20 mouse cellular contexts compared by ENCODE assay signal in genomic region chr13:70369647-70370046, GRCm38 (mm10).
DNase-seq lines count a peak whose midpoint lies in the region; ATAC-seq and TF ChIP-seq lines count a peak whose summit lies in the region.
"Had no signal": no experiment of that assay in that cellular context is flagged by ENCODE, and none has a peak within 500 bp of the region (broad histone marks: within the 10 kb centered on the region; RNA-seq: fewer than 3 reads in every experiment).

No protein-coding gene starts in this region.

- H3K36me3 ChIP-seq in kidney, adult 2 months (ENCODE audit: control insufficient read depth, insufficient read depth, low read length): no peaks in the 10 kb centered on the region
- H3K36me3 ChIP-seq in kidney, embryonic 16.5 days (ENCODE audit: insufficient read depth, low read length): no peaks in the 10 kb centered on the region
- no peaks in the 10 kb centered on the region for H3K36me3 ChIP-seq in lung, embryonic 15.5 days
- H3K36me3 ChIP-seq: forebrain, embryonic 12.5 days; hindbrain, embryonic 12.5 days; limb, embryonic 13.5 days; liver, embryonic 15.5 days had no signal

- ATAC-seq in kidney, embryonic 16.5 days (ENCODE audit: low FRiP score, low TSS enrichment): no peak
- peak; percentile 57; the same call in 1 of the 2 replicates for ATAC-seq in lung, embryonic 15.5 days (ENCODE audit: borderline replicate concordance, extremely low read depth, low FRiP score, low TSS enrichment)
- ATAC-seq: intestine, embryonic 16.5 days; midbrain, embryonic 16.5 days had no signal

- WGBS in kidney, adult 2 months: 71% methylated on average over 2 of the region's 2 CpGs
- WGBS in kidney, embryonic 16.5 days: 61% methylated on average over 2 of the region's 2 CpGs
- WGBS in lung, embryonic 15.5 days: 45% methylated on average over 2 of the region's 2 CpGs

- H3K4me1 ChIP-seq in kidney, adult 2 months (ENCODE audit: control insufficient read depth, insufficient read depth, low read length): no peaks in the 10 kb centered on the region
- no peaks in the 10 kb centered on the region for H3K4me1 ChIP-seq in kidney, embryonic 16.5 days (ENCODE audit: insufficient read depth, low read length)
- no peaks in the 10 kb centered on the region for H3K4me1 ChIP-seq in lung, embryonic 15.5 days
- H3K4me1 ChIP-seq: forebrain, embryonic 12.5 days; hindbrain, embryonic 12.5 days; limb, embryonic 13.5 days; liver, embryonic 15.5 days; megakaryocyte, embryonic 14.5 days had no signal

- H3K27ac ChIP-seq in kidney, adult 2 months (ENCODE audit: insufficient read depth, low read depth, low read length): no peak overlapping the region
- H3K27ac ChIP-seq in kidney, embryonic 16.5 days (ENCODE audit: low read length): no peak overlapping the region
- H3K27ac ChIP-seq in lung, embryonic 15.5 days: no peak overlapping the region
- H3K27ac ChIP-seq: forebrain, embryonic 12.5 days; hindbrain, embryonic 12.5 days; left cerebral cortex, adult 2 months; limb, embryonic 13.5 days; liver, embryonic 15.5 days; stomach, postnatal 0 days had no signal

- DNase-seq in kidney, adult 2 months: peak; percentile 9
- DNase-seq in lung, adult 18-20 months: no peak
- peak; percentile 2 for DNase-seq in adipocyte (ENCODE audit: low spot score)
- peak; percentile 58 for DNase-seq in lung, postnatal 10 days
- no peak for DNase-seq in urinary bladder, postnatal 4 days (ENCODE audit: low spot score in 2 of 2)
- DNase-seq: cerebellum, postnatal 14 days; embryo, embryonic 11 days; gastrocnemius, postnatal 14 days; right cerebral cortex, postnatal 25 days had no signal

- no peak overlapping the region for H3K4me3 ChIP-seq in kidney, adult 2 months (ENCODE audit: insufficient read depth, low read depth, low read length)
- H3K4me3 ChIP-seq in kidney, embryonic 16.5 days (ENCODE audit: low read length): no peak overlapping the region
- no peak overlapping the region for H3K4me3 ChIP-seq in lung, embryonic 15.5 days
- H3K4me3 ChIP-seq: forebrain, embryonic 12.5 days; hindbrain, embryonic 12.5 days; left cerebral cortex, adult 2 months; limb, embryonic 13.5 days; liver, embryonic 15.5 days; megakaryocyte, embryonic 14.5 days had no signal

- H3K27me3 ChIP-seq in kidney, adult 2 months (replicated peaks; ENCODE audit: control insufficient read depth, insufficient read depth, low read length): no peaks in the 10 kb centered on the region
- no peaks in the 10 kb centered on the region for H3K27me3 ChIP-seq in kidney, embryonic 16.5 days (ENCODE audit: insufficient read depth, low read length)
- H3K27me3 ChIP-seq in lung, embryonic 15.5 days: no peaks in the 10 kb centered on the region
- H3K27me3 ChIP-seq: forebrain, embryonic 12.5 days; hindbrain, embryonic 12.5 days; limb, embryonic 13.5 days; liver, embryonic 15.5 days; megakaryocyte, embryonic 14.5 days had no signal

- TF ChIP-seq POLR2A in kidney, adult 2 months (IDR thresholded peaks at IDR 0.05; ENCODE audit: low read depth, low read length): no peak

- H3K9ac ChIP-seq in kidney, embryonic 16.5 days (replicated peaks; ENCODE audit: low read length): no peak overlapping the region
- no peak overlapping the region for H3K9ac ChIP-seq in lung, embryonic 15.5 days
- H3K9ac ChIP-seq: forebrain, embryonic 12.5 days; hindbrain, embryonic 12.5 days; limb, embryonic 13.5 days; liver, embryonic 15.5 days had no signal

- H3K4me2 ChIP-seq in kidney, embryonic 16.5 days (replicated peaks; ENCODE audit: low read depth, low read length): no peak overlapping the region
- no peak overlapping the region for H3K4me2 ChIP-seq in lung, embryonic 15.5 days
- H3K4me2 ChIP-seq: forebrain, embryonic 12.5 days; hindbrain, embryonic 12.5 days; limb, embryonic 13.5 days; liver, embryonic 15.5 days had no signal

- TF ChIP-seq CTCF in kidney, adult 2 months (conservative IDR thresholded peaks at IDR 0.05; ENCODE audit: insufficient read depth, insufficient read length, low read depth, low read length): no peak

- no peaks in the 10 kb centered on the region for H3K9me3 ChIP-seq in kidney, embryonic 16.5 days (ENCODE audit: low read length)
- H3K9me3 ChIP-seq in lung, embryonic 15.5 days: no peaks in the 10 kb centered on the region
- H3K9me3 ChIP-seq: forebrain, embryonic 12.5 days; hindbrain, embryonic 12.5 days; limb, embryonic 13.5 days; liver, embryonic 15.5 days had no signal

Comparison
In these comparisons a context has a peak if more than half of its experiments do, and no peak if none do; other contexts are left out.
1. DNase-seq: peak in kidney, adult 2 months (single experiment), adipocyte (single experiment) and lung, postnatal 10 days (single experiment); none in lung, adult 18-20 months (0 of 2) and urinary bladder, postnatal 4 days (0 of 2).